Mouse (Mus musculus): ENCODE data around the gene Actl6b.
A peak's percentile ranks its signal among the peaks of the same experiment; 100 is the strongest.

GRCm38 (mm10) chr5:137584976-137585375 lies 31.7 kb downstream of the Actl6b start:
- TF ChIP-seq CTCF (IDR thresholded peaks at IDR 0.05 in 2 of 3, conservative IDR thresholded peaks at IDR 0.05 in 1 of 3; ENCODE audit: control insufficient read depth in 1 of 3, insufficient read depth in 1 of 3, low read depth in 2 of 3, low read length in 3 of 3, poor library complexity in 1 of 3, severe bottlenecking in 1 of 3): peak; percentile 58 to 73 (median 66)
- TF ChIP-seq POLR2A (IDR thresholded peaks at IDR 0.05; ENCODE audit: control insufficient read depth in 1 of 2, insufficient read depth in 1 of 2, low read depth in 1 of 2, low read length in 2 of 2, poor library complexity in 1 of 2): no peak
- no peak for TF ChIP-seq RCOR1 (IDR thresholded peaks at IDR 0.05; ENCODE audit: low read depth, low read length)
- TF ChIP-seq GABPA (IDR thresholded peaks at IDR 0.05; ENCODE audit: low read depth, low read length): no peak
- no peak for TF ChIP-seq TBP (IDR thresholded peaks at IDR 0.05; ENCODE audit: low read depth, low read length)
- no peak for TF ChIP-seq HCFC1 (IDR thresholded peaks at IDR 0.05; ENCODE audit: low read depth, low read length)
- TF ChIP-seq GATA1 (IDR thresholded peaks at IDR 0.05; ENCODE audit: low read depth, low read length): 0 out of 2 replicates have a peak, but pooled peaks have one; percentile 6
- TF ChIP-seq MXI1 (IDR thresholded peaks at IDR 0.05; ENCODE audit: low read depth, low read length): no peak; the same call in 1 of the 2 replicates
- no peak for TF ChIP-seq ZC3H11A (IDR thresholded peaks at IDR 0.05; ENCODE audit: low read depth, low read length)
- no peak for TF ChIP-seq EP300 (IDR thresholded peaks at IDR 0.05; ENCODE audit: low read depth in 1 of 2, low read length in 2 of 2)
- TF ChIP-seq TAL1 (IDR thresholded peaks at IDR 0.05; ENCODE audit: low read length): no peak

Measured in MEL (cell line).